8 mouse cellular contexts compared by ENCODE assay signal in genomic region chr19:41980422-41980818, GRCm38 (mm10). TPM values are rescaled to one million over a fixed set of nuclear protein-coding genes. Genes with fewer than 3 reads are reported as not detected.
A peak's percentile ranks its signal among the peaks of the same experiment; 100 is the strongest.
DNase-seq lines count a peak whose midpoint lies in the region; ATAC-seq and TF ChIP-seq lines count a peak whose summit lies in the region.

No protein-coding gene starts in this region.

- H3K9ac ChIP-seq in embryonic facial prominence, embryonic 14.5 days (ENCODE audit: low read depth, low read length): peak overlapping the region; percentile 81
- peak overlapping the region; percentile 36; the same call in 1 of the 2 replicates for H3K9ac ChIP-seq in limb, embryonic 11.5 days (ENCODE audit: low read length)
- peak overlapping the region; percentile 81 for H3K9ac ChIP-seq in midbrain, embryonic 13.5 days (replicated peaks)

- no peak for TF ChIP-seq CTCF in G1E (IDR thresholded peaks at IDR 0.05; ENCODE audit: low read depth, low read length)

- peak; percentile 54 for DNase-seq in layer of hippocampus, adult 9-11 months
- no peak for DNase-seq in layer of hippocampus, postnatal 10 days (ENCODE audit: low spot score in 2 of 2)
- peak; percentile 55 for DNase-seq in G1E (ENCODE audit: low spot score)
- peak; percentile 74 for DNase-seq in embryonic facial prominence, embryonic 14.5 days (ENCODE audit: low spot score)
- peak; percentile 70 for DNase-seq in limb, embryonic 11.5 days (ENCODE audit: low spot score)

- no peak for ATAC-seq in G1E (ENCODE audit: extremely low read depth, insufficient number of reproducible peaks, low FRiP score, poor library complexity, severe bottlenecking)
- 0 out of 2 replicates have a peak, but pooled peaks have one; percentile 12 for ATAC-seq in embryonic facial prominence, embryonic 14.5 days (ENCODE audit: low read depth)
- peak; percentile 14 to 18; a peak in 3 of 4 replicates for ATAC-seq in hematopoietic stem cell, adult 5-6 weeks (replicated peaks in 1 of 2; ENCODE audit: insufficient read depth in 1 of 2, low FRiP score in 2 of 2, low TSS enrichment in 1 of 2, low read depth in 1 of 2, poor library complexity in 2 of 2, severe bottlenecking in 2 of 2)
- ATAC-seq in limb, embryonic 11.5 days (ENCODE audit: insufficient number of reproducible peaks, low FRiP score, low TSS enrichment, low read depth): 0 out of 2 replicates have a peak, but pooled peaks have one; percentile 2
- ATAC-seq in midbrain, embryonic 13.5 days: peak; percentile 15
- no peak for ATAC-seq in frontal cortex, adult (ENCODE audit: low TSS enrichment)

- peaks cover 25% of the 10 kb centered on the region for H3K4me1 ChIP-seq in G1E (ENCODE audit: insufficient read depth, low read depth, low read length)
- H3K4me1 ChIP-seq in embryonic facial prominence, embryonic 14.5 days (ENCODE audit: control insufficient read depth, insufficient read depth, low read length): peaks cover 14% of the 10 kb centered on the region
- H3K4me1 ChIP-seq in limb, embryonic 11.5 days (ENCODE audit: control insufficient read depth, insufficient read depth, low read length): peaks cover 12% of the 10 kb centered on the region; the same call in 1 of the 2 replicates
- peaks cover 22% of the 10 kb centered on the region for H3K4me1 ChIP-seq in midbrain, embryonic 13.5 days (replicated peaks)

- H3K36me3 ChIP-seq in G1E (replicated peaks): peaks cover 26% of the 10 kb centered on the region
- H3K36me3 ChIP-seq in embryonic facial prominence, embryonic 14.5 days (ENCODE audit: control insufficient read depth, insufficient read depth, low read length): no peaks in the 10 kb centered on the region
- H3K36me3 ChIP-seq in limb, embryonic 11.5 days (ENCODE audit: control insufficient read depth, insufficient read depth, low read length): no peaks in the 10 kb centered on the region
- H3K36me3 ChIP-seq in midbrain, embryonic 13.5 days: no peaks in the 10 kb centered on the region

- H3K4me3 ChIP-seq in G1E (ENCODE audit: low read depth, low read length): peak overlapping the region; percentile 86
- peak overlapping the region; percentile 93 for H3K4me3 ChIP-seq in embryonic facial prominence, embryonic 14.5 days (ENCODE audit: low read depth, low read length)
- peak overlapping the region; percentile 86 for H3K4me3 ChIP-seq in limb, embryonic 11.5 days (ENCODE audit: low read depth, low read length)
- peak overlapping the region; percentile 86 for H3K4me3 ChIP-seq in midbrain, embryonic 13.5 days (replicated peaks)

- H3K27me3 ChIP-seq in G1E (ENCODE audit: insufficient read depth, low read length): peaks cover 22% of the 10 kb centered on the region
- H3K27me3 ChIP-seq in embryonic facial prominence, embryonic 14.5 days (replicated peaks; ENCODE audit: control insufficient read depth, insufficient read depth, low read length): no peaks in the 10 kb centered on the region
- H3K27me3 ChIP-seq in limb, embryonic 11.5 days (ENCODE audit: control insufficient read depth, insufficient read depth, low read length): no peaks in the 10 kb centered on the region
- peaks cover 20% of the 10 kb centered on the region for H3K27me3 ChIP-seq in midbrain, embryonic 13.5 days

- H3K4me2 ChIP-seq in embryonic facial prominence, embryonic 14.5 days (ENCODE audit: low read depth, low read length): peak overlapping the region; percentile 70
- peak overlapping the region; percentile 49 for H3K4me2 ChIP-seq in limb, embryonic 11.5 days (ENCODE audit: low read depth, severe bottlenecking)
- H3K4me2 ChIP-seq in midbrain, embryonic 13.5 days (replicated peaks): peak overlapping the region; percentile 100

- under 1% methylated on average over 16 of the region's 16 CpGs for WGBS in embryonic facial prominence, embryonic 14.5 days
- WGBS in limb, embryonic 11.5 days: under 1% methylated on average over 16 of the region's 16 CpGs
- WGBS in midbrain, embryonic 13.5 days: under 1% methylated on average over 16 of the region's 16 CpGs

- peak overlapping the region; percentile 90 for H3K27ac ChIP-seq in embryonic facial prominence, embryonic 14.5 days (replicated peaks; ENCODE audit: low read depth, low read length)
- H3K27ac ChIP-seq in limb, embryonic 11.5 days (replicated peaks; ENCODE audit: low read depth, low read length): peak overlapping the region; percentile 38
- peak overlapping the region; percentile 81; the same call in 1 of the 2 replicates for H3K27ac ChIP-seq in midbrain, embryonic 13.5 days

- no peaks in the 10 kb centered on the region for H3K9me3 ChIP-seq in G1E (replicated peaks)
- H3K9me3 ChIP-seq in embryonic facial prominence, embryonic 14.5 days (ENCODE audit: control insufficient read depth, low read length): no peaks in the 10 kb centered on the region
- H3K9me3 ChIP-seq in limb, embryonic 11.5 days (ENCODE audit: control insufficient read depth, low read length): no peaks in the 10 kb centered on the region
- H3K9me3 ChIP-seq in midbrain, embryonic 13.5 days: no peaks in the 10 kb centered on the region

RNA-seq across cellular contexts. Expression of gene Mms19, which starts 0.5 kb away (rescaled TPM):
- 10 to 100 TPM; 28.9 to 35.2 TPM for total RNA-seq in layer of hippocampus, postnatal 10 days (2021)
- 27.5 and 39.4 TPM in 2 replicates for total RNA-seq in G1E (2014; fragmentation: Nextera tagmentation)
- total RNA-seq in G1E (2017): 26.2 and 31.7 TPM in 2 replicates
- 16.1 and 17.4 TPM in 2 replicates for polyA plus RNA-seq in G1E (2012)
- 27.5 and 35.2 TPM in 2 replicates for polyA plus RNA-seq in embryonic facial prominence, embryonic 14.5 days (2014; fragmentation: Nextera tagmentation; extraction: Ambion mirVana)
- 23.1 and 24.8 TPM in 2 replicates for total RNA-seq in hematopoietic stem cell, adult 5-6 weeks (2017)
- polyA plus RNA-seq in limb, embryonic 11.5 days (2014; fragmentation: Nextera tagmentation; extraction: Ambion mirVana): 40.1 and 50.5 TPM in 2 replicates
- polyA plus RNA-seq in midbrain, embryonic 13.5 days (2015; fragmentation: Nextera tagmentation; extraction: Ambion mirVana): 32.4 and 34.8 TPM in 2 replicates

RNA-seq across cellular contexts. Expression of gene Ubtd1, which starts 1.1 kb away (rescaled TPM):
- total RNA-seq in layer of hippocampus, postnatal 10 days (2021): 10 to 100 TPM; 15.8 to 18.9 TPM
- 2.6 and 19.9 TPM in 2 replicates for total RNA-seq in G1E (2014; fragmentation: Nextera tagmentation)
- total RNA-seq in G1E (2017): 4.8 and 7.7 TPM in 2 replicates
- polyA plus RNA-seq in G1E (2012): 4.0 and 4.2 TPM in 2 replicates
- 18.7 and 20.8 TPM in 2 replicates for polyA plus RNA-seq in embryonic facial prominence, embryonic 14.5 days (2014; fragmentation: Nextera tagmentation; extraction: Ambion mirVana)
- total RNA-seq in hematopoietic stem cell, adult 5-6 weeks (2017): 3.3 and 14.9 TPM in 2 replicates
- 10.1 and 10.6 TPM in 2 replicates for polyA plus RNA-seq in limb, embryonic 11.5 days (2014; fragmentation: Nextera tagmentation; extraction: Ambion mirVana)
- polyA plus RNA-seq in midbrain, embryonic 13.5 days (2015; fragmentation: Nextera tagmentation; extraction: Ambion mirVana): 6.4 and 7.3 TPM in 2 replicates

RNA-seq across cellular contexts. Expression of gene Zdhhc16, which starts 47.1 kb away (rescaled TPM):
- 10 to 100 TPM; 60.2 to 67.4 TPM for total RNA-seq in layer of hippocampus, postnatal 10 days (2021)
- 36.7 and 45.4 TPM in 2 replicates for total RNA-seq in G1E (2014; fragmentation: Nextera tagmentation)
- total RNA-seq in G1E (2017): 27.8 and 29.7 TPM in 2 replicates
- polyA plus RNA-seq in G1E (2012): 25.6 and 34.0 TPM in 2 replicates
- polyA plus RNA-seq in embryonic facial prominence, embryonic 14.5 days (2014; fragmentation: Nextera tagmentation; extraction: Ambion mirVana): 69.1 and 72.4 TPM in 2 replicates
- 22.3 and 26.4 TPM in 2 replicates for total RNA-seq in hematopoietic stem cell, adult 5-6 weeks (2017)
- 69.3 and 72.1 TPM in 2 replicates for polyA plus RNA-seq in limb, embryonic 11.5 days (2014; fragmentation: Nextera tagmentation; extraction: Ambion mirVana)
- 86.1 and 87.6 TPM in 2 replicates for polyA plus RNA-seq in midbrain, embryonic 13.5 days (2015; fragmentation: Nextera tagmentation; extraction: Ambion mirVana)

RNA-seq across cellular contexts. Expression of gene Exosc1, which starts 47.2 kb away (rescaled TPM):
- 10 to 100 TPM; 28.8 to 32.2 TPM for total RNA-seq in layer of hippocampus, postnatal 10 days (2021)
- total RNA-seq in G1E (2014; fragmentation: Nextera tagmentation): 81.0 and 95.9 TPM in 2 replicates
- 50.2 and 52.2 TPM in 2 replicates for total RNA-seq in G1E (2017)
- 20.3 and 29.3 TPM in 2 replicates for polyA plus RNA-seq in G1E (2012)
- polyA plus RNA-seq in embryonic facial prominence, embryonic 14.5 days (2014; fragmentation: Nextera tagmentation; extraction: Ambion mirVana): 67.8 and 71.3 TPM in 2 replicates
- total RNA-seq in hematopoietic stem cell, adult 5-6 weeks (2017): 50.7 and 52.2 TPM in 2 replicates
- polyA plus RNA-seq in limb, embryonic 11.5 days (2014; fragmentation: Nextera tagmentation; extraction: Ambion mirVana): 86.2 and 91.6 TPM in 2 replicates
- polyA plus RNA-seq in midbrain, embryonic 13.5 days (2015; fragmentation: Nextera tagmentation; extraction: Ambion mirVana): 68.5 and 70.0 TPM in 2 replicates

RNA-seq across cellular contexts. Expression of gene Ankrd2, which starts 55.4 kb away (rescaled TPM):
- total RNA-seq in layer of hippocampus, postnatal 10 days (2021): under 1 TPM; 0.34 to 0.40 TPM
- total RNA-seq in G1E (2014; fragmentation: Nextera tagmentation) (not detected in 2 replicates), G1E (2017) (0.23 TPM in 1 of 2 replicates, not detected in the other)
- not detected in 2 replicates for polyA plus RNA-seq in G1E (2012)
- 6.6 and 7.8 TPM in 2 replicates for polyA plus RNA-seq in embryonic facial prominence, embryonic 14.5 days (2014; fragmentation: Nextera tagmentation; extraction: Ambion mirVana)
- not detected in 2 replicates for total RNA-seq in hematopoietic stem cell, adult 5-6 weeks (2017)
- polyA plus RNA-seq in limb, embryonic 11.5 days (2014; fragmentation: Nextera tagmentation; extraction: Ambion mirVana): 0.31 and 0.92 TPM in 2 replicates
- 0.19 and 0.31 TPM in 2 replicates for polyA plus RNA-seq in midbrain, embryonic 13.5 days (2015; fragmentation: Nextera tagmentation; extraction: Ambion mirVana)

Comparison
In these comparisons a context has a peak if more than half of its experiments do, and no peak if none do; other contexts are left out.
1. DNase-seq: peak in layer of hippocampus, adult 9-11 months (single experiment), G1E (single experiment), embryonic facial prominence, embryonic 14.5 days (single experiment) and limb, embryonic 11.5 days (single experiment); none in layer of hippocampus, postnatal 10 days (0 of 2).
2. ATAC-seq: peak in embryonic facial prominence, embryonic 14.5 days (single experiment), hematopoietic stem cell, adult 5-6 weeks (2 of 2), limb, embryonic 11.5 days (single experiment) and midbrain, embryonic 13.5 days (single experiment); none in G1E (single experiment) and frontal cortex, adult (single experiment).
3. H3K27ac ChIP-seq: peak in every context shown above with its lines; median percentile 90 in embryonic facial prominence, embryonic 14.5 days; 81 in midbrain, embryonic 13.5 days; 38 in limb, embryonic 11.5 days.
4. H3K4me2 ChIP-seq: peak in every context shown above with its lines; median percentile 100 in midbrain, embryonic 13.5 days; 70 in embryonic facial prominence, embryonic 14.5 days; 49 in limb, embryonic 11.5 days.
5. Peak in every context shown above with its lines, with median percentiles within 50 percentile points of each other: H3K4me3 ChIP-seq and H3K9ac ChIP-seq.